Mouse (Mus musculus): ENCODE measurements around the gene Cntrl. TPM values are rescaled to one million over a fixed set of nuclear protein-coding genes. Genes with fewer than 3 reads are reported as not detected.

Cntrl gene
- polyA plus RNA-seq, 1 experiment: 0.63 TPM

GRCm38 (mm10) chr2:35160206-35160605 lies 50.9 kb downstream of the Cntrl start:
- peaks cover 76% of the 10 kb centered on the region for H3K36me3 ChIP-seq (ENCODE audit: control insufficient read depth)
- H3K9me3 ChIP-seq (ENCODE audit: control insufficient read depth, low read length): no peaks in the 10 kb centered on the region
- H3K4me1 ChIP-seq (ENCODE audit: control insufficient read depth): peaks cover 3% of the 10 kb centered on the region
- no peaks in the 10 kb centered on the region for H3K27me3 ChIP-seq (ENCODE audit: control insufficient read depth)
- TF ChIP-seq GATA1 (IDR thresholded peaks at IDR 0.05; ENCODE audit: low read length) (no peak), TAL1 (IDR thresholded peaks at IDR 0.05; ENCODE audit: low read length) (no peak)
- H3K4me3 ChIP-seq (replicated peaks): no peak overlapping the region

GRCm38 (mm10) chr2:35161846-35162488 lies 52.7 kb downstream of the Cntrl start:
- Histone ChIP-seq H3K36me3 (ENCODE audit: control insufficient read depth) (peaks cover 76% of the 10 kb centered on the region), H3K27me3 (ENCODE audit: control insufficient read depth) (no peaks in the 10 kb centered on the region), H3K9me3 (ENCODE audit: control insufficient read depth, low read length) (no peaks in the 10 kb centered on the region), H3K4me1 (ENCODE audit: control insufficient read depth) (peaks cover 3% of the 10 kb centered on the region), H3K4me3 (replicated peaks) (no peak overlapping the region)
- TF ChIP-seq TAL1 (IDR thresholded peaks at IDR 0.05; ENCODE audit: low read length): no peak
- no peak for TF ChIP-seq GATA1 (IDR thresholded peaks at IDR 0.05; ENCODE audit: low read length)

GRCm38 (mm10) chr2:35163396-35163795 lies 54.1 kb downstream of the Cntrl start:
- H3K27me3 ChIP-seq (ENCODE audit: control insufficient read depth): no peaks in the 10 kb centered on the region
- TF ChIP-seq TAL1 (IDR thresholded peaks at IDR 0.05; ENCODE audit: low read length) (no peak), GATA1 (IDR thresholded peaks at IDR 0.05; ENCODE audit: low read length) (no peak)
- H3K9me3 ChIP-seq (ENCODE audit: control insufficient read depth, low read length): no peaks in the 10 kb centered on the region
- H3K4me3 ChIP-seq (replicated peaks): no peak overlapping the region
- peaks cover 76% of the 10 kb centered on the region for H3K36me3 ChIP-seq (ENCODE audit: control insufficient read depth)
- peaks cover 3% of the 10 kb centered on the region for H3K4me1 ChIP-seq (ENCODE audit: control insufficient read depth)

GRCm38 (mm10) chr2:35165416-35165815 lies 56.1 kb downstream of the Cntrl start:
- H3K4me3 ChIP-seq (replicated peaks): no peak overlapping the region
- H3K27me3 ChIP-seq (ENCODE audit: control insufficient read depth): no peaks in the 10 kb centered on the region
- TF ChIP-seq TAL1 (IDR thresholded peaks at IDR 0.05; ENCODE audit: low read length) (no peak), GATA1 (IDR thresholded peaks at IDR 0.05; ENCODE audit: low read length) (no peak)
- H3K4me1 ChIP-seq (ENCODE audit: control insufficient read depth): no peaks in the 10 kb centered on the region
- H3K9me3 ChIP-seq (ENCODE audit: control insufficient read depth, low read length): no peaks in the 10 kb centered on the region
- peaks cover 75% of the 10 kb centered on the region for H3K36me3 ChIP-seq (ENCODE audit: control insufficient read depth)

- Histone ChIP-seq H3K4me1 (ENCODE audit: control insufficient read depth) (no peaks in the 10 kb centered on the region), H3K27me3 (ENCODE audit: control insufficient read depth) (no peaks in the 10 kb centered on the region), H3K9me3 (ENCODE audit: control insufficient read depth, low read length) (no peaks in the 10 kb centered on the region), H3K36me3 (ENCODE audit: control insufficient read depth) (peaks cover 84% of the 10 kb centered on the region), H3K4me3 (replicated peaks) (no peak overlapping the region)
- TF ChIP-seq GATA1 (IDR thresholded peaks at IDR 0.05; ENCODE audit: low read length): no peak
These were observed 57.5 kb downstream of the Cntrl start for GRCm38 (mm10) chr2:35166816-35167215.

- no peaks in the 10 kb centered on the region for H3K4me1 ChIP-seq (ENCODE audit: control insufficient read depth)
- TF ChIP-seq GATA1 (IDR thresholded peaks at IDR 0.05; ENCODE audit: low read length) (no peak), TAL1 (IDR thresholded peaks at IDR 0.05; ENCODE audit: low read length) (no peak)
- no peaks in the 10 kb centered on the region for H3K27me3 ChIP-seq (ENCODE audit: control insufficient read depth)
- peaks cover 85% of the 10 kb centered on the region for H3K36me3 ChIP-seq (ENCODE audit: control insufficient read depth)
- no peak overlapping the region for H3K4me3 ChIP-seq (replicated peaks)
- H3K9me3 ChIP-seq (ENCODE audit: control insufficient read depth, low read length): no peaks in the 10 kb centered on the region
These were observed 60.2 kb downstream of the Cntrl start for GRCm38 (mm10) chr2:35169452-35169851.

- H3K9me3 ChIP-seq (ENCODE audit: control insufficient read depth, low read length): no peaks in the 10 kb centered on the region
- no peak for TF ChIP-seq GATA1 (IDR thresholded peaks at IDR 0.05; ENCODE audit: low read length)
- no peaks in the 10 kb centered on the region for H3K4me1 ChIP-seq (ENCODE audit: control insufficient read depth)
- no peaks in the 10 kb centered on the region for H3K27me3 ChIP-seq (ENCODE audit: control insufficient read depth)
- no peak overlapping the region for H3K4me3 ChIP-seq (replicated peaks)
- H3K36me3 ChIP-seq (ENCODE audit: control insufficient read depth): peaks cover 90% of the 10 kb centered on the region
These were observed 62.1 kb downstream of the Cntrl start for GRCm38 (mm10) chr2:35171341-35171861.

- Histone ChIP-seq H3K4me3 (replicated peaks) (no peak overlapping the region), H3K9me3 (ENCODE audit: control insufficient read depth, low read length) (no peaks in the 10 kb centered on the region), H3K4me1 (ENCODE audit: control insufficient read depth) (no peaks in the 10 kb centered on the region), H3K27me3 (ENCODE audit: control insufficient read depth) (no peaks in the 10 kb centered on the region), H3K36me3 (ENCODE audit: control insufficient read depth) (peaks cover 91% of the 10 kb centered on the region)
- TF ChIP-seq GATA1 (IDR thresholded peaks at IDR 0.05; ENCODE audit: low read length) (no peak), TAL1 (IDR thresholded peaks at IDR 0.05; ENCODE audit: low read length) (no peak)
These were observed 63.0 kb downstream of the Cntrl start for GRCm38 (mm10) chr2:35172246-35172645.

- no peak for TF ChIP-seq GATA1 (IDR thresholded peaks at IDR 0.05; ENCODE audit: low read length)
- no peak for TF ChIP-seq TAL1 (IDR thresholded peaks at IDR 0.05; ENCODE audit: low read length)
These were observed 64.4 kb downstream of the Cntrl start for GRCm38 (mm10) chr2:35173666-35174065.

GRCm38 (mm10) chr2:35174100-35174499 lies 64.8 kb downstream of the Cntrl start:
- Histone ChIP-seq H3K4me3 (replicated peaks) (no peak overlapping the region), H3K36me3 (ENCODE audit: control insufficient read depth) (peaks cover 94% of the 10 kb centered on the region), H3K9me3 (ENCODE audit: control insufficient read depth, low read length) (no peaks in the 10 kb centered on the region), H3K4me1 (ENCODE audit: control insufficient read depth) (no peaks in the 10 kb centered on the region), H3K27me3 (ENCODE audit: control insufficient read depth) (no peaks in the 10 kb centered on the region)
- no peak for TF ChIP-seq TAL1 (IDR thresholded peaks at IDR 0.05; ENCODE audit: low read length)
- no peak for TF ChIP-seq GATA1 (IDR thresholded peaks at IDR 0.05; ENCODE audit: low read length)

More at GRCm38 (mm10) chr2:35173666-35174065, 64.4 kb downstream of the Cntrl start:
- Histone ChIP-seq H3K36me3 (ENCODE audit: control insufficient read depth) (peaks cover 91% of the 10 kb centered on the region), H3K9me3 (ENCODE audit: control insufficient read depth, low read length) (no peaks in the 10 kb centered on the region), H3K27me3 (ENCODE audit: control insufficient read depth) (no peaks in the 10 kb centered on the region), H3K4me3 (replicated peaks) (no peak overlapping the region), H3K4me1 (ENCODE audit: control insufficient read depth) (no peaks in the 10 kb centered on the region)

Data from erythroblast, embryonic 14.5 days (primary cell).